In genomic region chr17:57865996-57866395, GRCm38 (mm10) we compare ENCODE assay signal across 10 mouse cellular contexts.
A peak's percentile ranks its signal among the peaks of the same experiment; 100 is the strongest.
DNase-seq lines count a peak whose midpoint lies in the region.
"Had no signal": no experiment of that assay in that cellular context is flagged by ENCODE, and none has a peak within 500 bp of the region (broad histone marks: within the 10 kb centered on the region; RNA-seq: fewer than 3 reads in every experiment).

No protein-coding gene starts in this region.

- peak; percentile 55 for DNase-seq in adrenal gland, adult 2 months
- no peak for DNase-seq in adrenal gland, postnatal 25 days
- peak; percentile 26 for DNase-seq in adrenal gland, postnatal 10 days
- DNase-seq in cerebellum, postnatal 25 days = no peak
- no peak for DNase-seq in cerebellum, adult 9-11 months
- DNase-seq: cerebellum, adult 11-12 months; cerebellum, adult 2 months; cerebellum, adult 9-10 months; cerebellum, postnatal 14 days; forebrain, postnatal 0 days had no signal

Comparison
In these comparisons a context has a peak if more than half of its experiments do, and no peak if none do; other contexts are left out.
1. DNase-seq: peak in adrenal gland, adult 2 months (single experiment) and adrenal gland, postnatal 10 days (single experiment); none in adrenal gland, postnatal 25 days (single experiment), cerebellum, postnatal 25 days (0 of 2) and cerebellum, adult 9-11 months (single experiment).